Mouse (Mus musculus) neural tube, embryonic 15.5 days (tissue): Measurements from ENCODE around the gene Fyn. TPM values are rescaled to one million over a fixed set of nuclear protein-coding genes. Genes with fewer than 3 reads are reported as not detected.

Experiments
- ATAC-seq: fragments of 200-750 bp; cut with Nextera tagmentation; 2 replicates; pipeline ENCODE4 v1.8.0; 2017; ENCODE audit warnings: mild to moderate bottlenecking, moderate TSS enrichment, moderate library complexity; ENCODE audit not compliant: low FRiP score
- H3K27ac ChIP-seq: fragments of 300-500 bp; sonication (generic); replicated peaks from 2 replicates; pipeline ENCODE4 v1.5.1; 2015; ENCODE audit warnings: mild to moderate bottlenecking, inconsistent platforms
- H3K27me3 ChIP-seq: fragments of 300-500 bp; sonication (generic); replicated peaks from 2 replicates; pipeline ENCODE4 v1.6.1; 2015; ENCODE audit warnings: inconsistent platforms
- H3K36me3 ChIP-seq: fragments of 300-500 bp; sonication (generic); 2 replicates; pipeline ENCODE4 v1.6.1; 2015; ENCODE audit warnings: inconsistent platforms
- H3K4me1 ChIP-seq: fragments of 300-500 bp; sonication (generic); 2 replicates; pipeline ENCODE4 v1.6.1; 2015; ENCODE audit warnings: inconsistent platforms
- H3K4me2 ChIP-seq: fragments of 300-500 bp; sonication (generic); 2 replicates; pipeline ENCODE4 v1.6.1; 2015; ENCODE audit warnings: inconsistent platforms, mild to moderate bottlenecking, moderate library complexity
- H3K4me3 ChIP-seq: fragments of 300-500 bp; sonication (generic); replicated peaks from 2 replicates; pipeline ENCODE4 v1.5.1; 2015; ENCODE audit warnings: mild to moderate bottlenecking, inconsistent platforms
- H3K9ac ChIP-seq: fragments of 300-500 bp; sonication (generic); replicated peaks from 2 replicates; pipeline ENCODE4 v1.6.1; 2015; ENCODE audit warnings: mild to moderate bottlenecking, inconsistent platforms
- H3K9me3 ChIP-seq: fragments of 300-500 bp; sonication (generic); replicated peaks from 2 replicates; pipeline ENCODE4 v1.6.1; 2016; ENCODE audit warnings: inconsistent platforms
- WGBS: fragments of 180-500 bp; shearing (Covaris S2); methylation state at CpG from one replicate; pipeline ENCODE4 v1.1.7; 2015; ENCODE audit warnings: mixed read lengths; 5-methylcytosine and 5-hydroxymethylcytosine counted together
- polyA plus RNA-seq: library from polyadenylated mRNA; unstranded; fragments of >200 nt; fragmentation: Nextera tagmentation; extraction: Ambion mirVana; gene quantifications from 2 replicates; pipeline ENCODE4 v1.2.1, GENCODE M21; 2015

Fyn gene
- polyA plus RNA-seq, 1 experiment from 2014 or later = 76.5 TPM

GRCm38 (mm10) chr10:39563552-39564223 lies 195.0 kb downstream of the Fyn start:
- H3K9me3 ChIP-seq = no peaks in the 10 kb centered on the region
- H3K36me3 ChIP-seq = peaks cover 10% of the 10 kb centered on the region; the same call in 1 of the 2 replicates
- no peak overlapping the region for H3K4me2 ChIP-seq
- WGBS = 41% methylated on average over 24 of the region's 24 CpGs
- H3K9ac ChIP-seq = no peak overlapping the region; the same call in 1 of the 2 replicates
- H3K4me3 ChIP-seq = no peak overlapping the region
- ATAC-seq = no peak
- peak overlapping the region; percentile 3 for H3K27ac ChIP-seq
- peaks cover 37% of the 10 kb centered on the region for H3K4me1 ChIP-seq
- H3K27me3 ChIP-seq = no peaks in the 10 kb centered on the region

- Histone ChIP-seq H3K4me3 (no peak overlapping the region), H3K27me3 (no peaks in the 10 kb centered on the region), H3K4me1 (peaks cover 37% of the 10 kb centered on the region), H3K4me2 (no peak overlapping the region), H3K27ac (0 out of 2 replicates have a peak overlapping the region, but pooled peaks have one; percentile 38), H3K36me3 (peaks cover 5% of the 10 kb centered on the region; the same call in 1 of the 2 replicates), H3K9me3 (no peaks in the 10 kb centered on the region), H3K9ac (no peak overlapping the region)
- ATAC-seq = no peak
- 70% methylated on average over 12 of the region's 12 CpGs for WGBS
Observed at GRCm38 (mm10) chr10:39566901-39567300, 198.2 kb downstream of the Fyn start.

GRCm38 (mm10) chr10:39568991-39569390 lies 200.3 kb downstream of the Fyn start:
- Histone ChIP-seq H3K9ac (no peak overlapping the region), H3K27ac (no peak overlapping the region), H3K9me3 (no peaks in the 10 kb centered on the region), H3K4me3 (no peak overlapping the region), H3K4me2 (no peak overlapping the region), H3K36me3 (peaks cover 5% of the 10 kb centered on the region; the same call in 1 of the 2 replicates), H3K4me1 (peaks cover 41% of the 10 kb centered on the region), H3K27me3 (no peaks in the 10 kb centered on the region)
- WGBS = 93% methylated on average over 4 of the region's 4 CpGs
- no peak for ATAC-seq

- peak overlapping the region; percentile 11; the same call in 1 of the 2 replicates for H3K4me2 ChIP-seq
- H3K9me3 ChIP-seq = no peaks in the 10 kb centered on the region
- peak overlapping the region; percentile 80 for H3K27ac ChIP-seq
- H3K4me3 ChIP-seq = no peak overlapping the region
- H3K9ac ChIP-seq = 0 out of 2 replicates have a peak overlapping the region, but pooled peaks have one; percentile 20
- no peaks in the 10 kb centered on the region for H3K36me3 ChIP-seq
- WGBS = 25% methylated on average over 7 of the region's 7 CpGs
- ATAC-seq = peak; percentile 42; the same call in 1 of the 2 replicates
- peaks cover 41% of the 10 kb centered on the region for H3K4me1 ChIP-seq
- H3K27me3 ChIP-seq = no peaks in the 10 kb centered on the region
Observed at GRCm38 (mm10) chr10:39571011-39571410, 202.4 kb downstream of the Fyn start.

- no peak overlapping the region for H3K4me3 ChIP-seq
- no peak for ATAC-seq
- no peak overlapping the region for H3K4me2 ChIP-seq
- no peaks in the 10 kb centered on the region for H3K36me3 ChIP-seq
- H3K9me3 ChIP-seq = no peaks in the 10 kb centered on the region
- peak overlapping the region; percentile 80 for H3K27ac ChIP-seq
- H3K27me3 ChIP-seq = no peaks in the 10 kb centered on the region
- peaks cover 37% of the 10 kb centered on the region for H3K4me1 ChIP-seq
- 24% methylated on average over 9 of the region's 9 CpGs for WGBS
- no peak overlapping the region for H3K9ac ChIP-seq
Observed at GRCm38 (mm10) chr10:39572050-39572671, 203.5 kb downstream of the Fyn start.

GRCm38 (mm10) chr10:39572672-39573051 lies 204.0 kb downstream of the Fyn start:
- Histone ChIP-seq H3K4me3 (no peak overlapping the region), H3K27ac (peak overlapping the region; percentile 80), H3K4me1 (peaks cover 35% of the 10 kb centered on the region), H3K27me3 (no peaks in the 10 kb centered on the region), H3K4me2 (no peak overlapping the region), H3K9ac (no peak overlapping the region), H3K9me3 (no peaks in the 10 kb centered on the region), H3K36me3 (no peaks in the 10 kb centered on the region)
- WGBS = 22% methylated on average over 6 of the region's 6 CpGs
- 0 out of 2 replicates have a peak, but pooled peaks have one; percentile 9 for ATAC-seq

GRCm38 (mm10) chr10:39576466-39576865 lies 207.8 kb downstream of the Fyn start:
- 61% methylated on average over 6 of the region's 6 CpGs for WGBS
- ATAC-seq = no peak
- no peaks in the 10 kb centered on the region for H3K27me3 ChIP-seq
- peaks cover 19% of the 10 kb centered on the region for H3K4me1 ChIP-seq
- no peak overlapping the region for H3K4me3 ChIP-seq
- H3K9me3 ChIP-seq = no peaks in the 10 kb centered on the region
- H3K4me2 ChIP-seq = no peak overlapping the region
- H3K9ac ChIP-seq = no peak overlapping the region
- H3K27ac ChIP-seq = no peak overlapping the region
- H3K36me3 ChIP-seq = no peaks in the 10 kb centered on the region

- no peak overlapping the region for H3K4me2 ChIP-seq
- no peak overlapping the region for H3K27ac ChIP-seq
- H3K9ac ChIP-seq = no peak overlapping the region
- WGBS = 73% methylated on average over 8 of the region's 8 CpGs
- no peaks in the 10 kb centered on the region for H3K36me3 ChIP-seq
- H3K27me3 ChIP-seq = no peaks in the 10 kb centered on the region
- H3K4me3 ChIP-seq = no peak overlapping the region
- ATAC-seq = no peak
- H3K9me3 ChIP-seq = no peaks in the 10 kb centered on the region
- H3K4me1 ChIP-seq = no peaks in the 10 kb centered on the region
Observed at GRCm38 (mm10) chr10:39580477-39580876, 211.8 kb downstream of the Fyn start.

- H3K4me1 ChIP-seq = peaks cover 14% of the 10 kb centered on the region
- H3K27me3 ChIP-seq = no peaks in the 10 kb centered on the region
- no peak overlapping the region for H3K27ac ChIP-seq
- H3K36me3 ChIP-seq = no peaks in the 10 kb centered on the region
- no peak overlapping the region for H3K4me3 ChIP-seq
- H3K9me3 ChIP-seq = no peaks in the 10 kb centered on the region
- 88% methylated on average over 2 of the region's 2 CpGs for WGBS
- ATAC-seq = no peak
- no peak overlapping the region for H3K4me2 ChIP-seq
- no peak overlapping the region for H3K9ac ChIP-seq
Observed at GRCm38 (mm10) chr10:39582385-39582784, 213.7 kb downstream of the Fyn start.

GRCm38 (mm10) chr10:39583718-39584117 lies 215.1 kb downstream of the Fyn start:
- 78% methylated on average over 12 of the region's 12 CpGs for WGBS
- Histone ChIP-seq H3K4me2 (no peak overlapping the region), H3K4me3 (no peak overlapping the region), H3K4me1 (peaks cover 27% of the 10 kb centered on the region), H3K36me3 (no peaks in the 10 kb centered on the region), H3K9me3 (no peaks in the 10 kb centered on the region), H3K27me3 (no peaks in the 10 kb centered on the region), H3K9ac (no peak overlapping the region), H3K27ac (peak overlapping the region; percentile 18; the same call in 1 of the 2 replicates)
- no peak for ATAC-seq

- peak; percentile 43; the same call in 1 of the 2 replicates for ATAC-seq
- no peak overlapping the region for H3K4me3 ChIP-seq
- no peaks in the 10 kb centered on the region for H3K27me3 ChIP-seq
- H3K36me3 ChIP-seq = no peaks in the 10 kb centered on the region
- H3K4me1 ChIP-seq = peaks cover 30% of the 10 kb centered on the region
- H3K9ac ChIP-seq = peak overlapping the region; percentile 30
- H3K27ac ChIP-seq = peak overlapping the region; percentile 86
- no peaks in the 10 kb centered on the region for H3K9me3 ChIP-seq
- WGBS = 29% methylated on average over 5 of the region's 5 CpGs
- no peak overlapping the region for H3K4me2 ChIP-seq
Observed at GRCm38 (mm10) chr10:39587290-39587925, 218.8 kb downstream of the Fyn start.
